Mouse (Mus musculus) MEL (cell line): ENCODE measurements at regions not wholly inside any gene's neighbourhood (a gene's known extent, or its start where the extent isn't known, plus 50 kb on each side); places are given as distances from the start of the nearest gene placed in this dataset.

ENCODE experiments used
- CTCF ChIP-seq, 3 experiments: IDR thresholded peaks in 2 of 3; conservative IDR thresholded peaks in 1 of 3; 2 replicates each; pipeline ENCODE4 v1.5.1; 2011 to 2012; ENCODE audit warnings: low read length in 3 of 3, low read depth in 2 of 3, mild to moderate bottlenecking in 2 of 3, improper control_type of control experiment in 1 of 3, inconsistent platforms in 1 of 3, mixed read lengths in 1 of 3, moderate library complexity in 1 of 3; ENCODE audit not compliant: control insufficient read depth in 1 of 3, insufficient read depth in 1 of 3, poor library complexity in 1 of 3, severe bottlenecking in 1 of 3
- EP300 ChIP-seq, 2 experiments: IDR thresholded peaks; 2 replicates each; pipeline ENCODE4 v1.6.1; 2011; ENCODE audit warnings: improper control_type of control experiment in 2 of 2, low read length in 2 of 2, low read depth in 1 of 2, mild to moderate bottlenecking in 1 of 2
- MAFK ChIP-seq: IDR thresholded peaks from 2 replicates; pipeline ENCODE4 v1.6.1; 2011; ENCODE audit warnings: low read depth, mild to moderate bottlenecking, low read length, improper control_type of control experiment, borderline replicate concordance
- MAX ChIP-seq: IDR thresholded peaks from 2 replicates; pipeline ENCODE4 v1.6.1; 2011; ENCODE audit warnings: low read length, improper control_type of control experiment
- MEF2A ChIP-seq: IDR thresholded peaks from 2 replicates; pipeline ENCODE4 v1.6.1; 2014; ENCODE audit warnings: low read depth, mild to moderate bottlenecking, inconsistent platforms, low read length, improper control_type of control experiment; ENCODE audit not compliant: poor library complexity, insufficient replicate concordance, severe bottlenecking; ENCODE audit errors: extremely low read depth
- NRF1 ChIP-seq: IDR thresholded peaks from 2 replicates; pipeline ENCODE4 v1.6.1; 2014; ENCODE audit warnings: low read depth, mild to moderate bottlenecking, inconsistent platforms, low read length, improper control_type of control experiment, moderate library complexity; ENCODE audit not compliant: poor library complexity, insufficient read depth, severe bottlenecking
- POLR2A ChIP-seq, 2 experiments: IDR thresholded peaks; 2 replicates each; pipeline ENCODE4 v1.6.1; 2011 to 2012; ENCODE audit warnings: low read length in 2 of 2, mild to moderate bottlenecking in 2 of 2, control low read depth in 1 of 2, improper control_type of control experiment in 1 of 2, low read depth in 1 of 2, moderate library complexity in 1 of 2; ENCODE audit not compliant: control insufficient read depth in 1 of 2, insufficient read depth in 1 of 2, poor library complexity in 1 of 2
- POLR2AphosphoS5 ChIP-seq: IDR thresholded peaks from 2 replicates; pipeline ENCODE4 v1.6.1; 2012; ENCODE audit warnings: low read depth, borderline replicate concordance, mild to moderate bottlenecking, inconsistent platforms, low read length, moderate library complexity, mixed read lengths
- TBP ChIP-seq: IDR thresholded peaks from 2 replicates; pipeline ENCODE4 v1.8.0; 2011; ENCODE audit warnings: low read depth, low read length, improper control_type of control experiment
- ZC3H11A ChIP-seq: IDR thresholded peaks from 2 replicates; pipeline ENCODE4 v1.6.1; 2012; ENCODE audit warnings: low read depth, mild to moderate bottlenecking, inconsistent platforms, low read length, improper control_type of control experiment
- ZKSCAN1 ChIP-seq: IDR thresholded peaks from 2 replicates; pipeline ENCODE4 v1.6.1; 2012; ENCODE audit warnings: low read depth, mild to moderate bottlenecking, inconsistent platforms, low read length, improper control_type of control experiment, moderate library complexity

DNA sequence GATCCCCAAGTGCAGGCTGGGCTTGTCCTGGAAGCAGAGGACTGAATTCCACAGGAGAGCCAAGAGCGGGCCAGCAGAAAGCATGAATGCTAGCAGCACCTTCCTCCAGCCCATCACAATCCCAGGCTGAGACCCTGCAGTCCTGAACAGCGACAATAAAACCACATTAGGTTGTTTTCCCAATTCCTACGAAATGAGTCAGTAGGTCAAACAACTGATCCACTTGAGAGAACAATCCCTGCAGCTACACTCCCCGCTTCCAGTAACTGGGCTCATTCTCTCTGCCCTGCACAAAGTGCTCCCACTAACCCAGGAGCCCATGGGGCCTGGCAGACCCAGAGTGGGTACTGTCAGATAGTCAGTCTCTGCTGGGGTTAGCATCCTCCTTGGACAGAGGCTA lies 128.6 kb upstream of the Klf14 start:
- TF ChIP-seq MAFK (no peak), TBP (no peak), CTCF (IDR thresholded peaks at IDR 0.05 in 2 of 3, conservative IDR thresholded peaks at IDR 0.05 in 1 of 3; ENCODE audit: control insufficient read depth in 1 of 3, insufficient read depth in 1 of 3, low read depth in 2 of 3, low read length in 3 of 3, poor library complexity in 1 of 3, severe bottlenecking in 1 of 3) (no peak), ZC3H11A (no peak), POLR2A (IDR thresholded peaks at IDR 0.05; ENCODE audit: control insufficient read depth in 1 of 2, insufficient read depth in 1 of 2, low read depth in 1 of 2, low read length in 2 of 2, poor library complexity in 1 of 2) (no peak), MAX (no peak), MEF2A (no peak), NRF1 (no peak), EP300 (IDR thresholded peaks at IDR 0.05; ENCODE audit: low read depth in 1 of 2, low read length in 2 of 2) (no peak), POLR2AphosphoS5 (no peak), ZKSCAN1 (no peak)
